Mouse (Mus musculus): Measurements from ENCODE around the gene Mrps16. TPM values are rescaled to one million over a fixed set of nuclear protein-coding genes. Genes with fewer than 3 reads are reported as not detected.

Gene Mrps16
- 58.0 and 58.9 TPM in 2 replicates for polyA plus RNA-seq (2015; fragmentation: Nextera tagmentation; extraction: Ambion mirVana)

DNA sequence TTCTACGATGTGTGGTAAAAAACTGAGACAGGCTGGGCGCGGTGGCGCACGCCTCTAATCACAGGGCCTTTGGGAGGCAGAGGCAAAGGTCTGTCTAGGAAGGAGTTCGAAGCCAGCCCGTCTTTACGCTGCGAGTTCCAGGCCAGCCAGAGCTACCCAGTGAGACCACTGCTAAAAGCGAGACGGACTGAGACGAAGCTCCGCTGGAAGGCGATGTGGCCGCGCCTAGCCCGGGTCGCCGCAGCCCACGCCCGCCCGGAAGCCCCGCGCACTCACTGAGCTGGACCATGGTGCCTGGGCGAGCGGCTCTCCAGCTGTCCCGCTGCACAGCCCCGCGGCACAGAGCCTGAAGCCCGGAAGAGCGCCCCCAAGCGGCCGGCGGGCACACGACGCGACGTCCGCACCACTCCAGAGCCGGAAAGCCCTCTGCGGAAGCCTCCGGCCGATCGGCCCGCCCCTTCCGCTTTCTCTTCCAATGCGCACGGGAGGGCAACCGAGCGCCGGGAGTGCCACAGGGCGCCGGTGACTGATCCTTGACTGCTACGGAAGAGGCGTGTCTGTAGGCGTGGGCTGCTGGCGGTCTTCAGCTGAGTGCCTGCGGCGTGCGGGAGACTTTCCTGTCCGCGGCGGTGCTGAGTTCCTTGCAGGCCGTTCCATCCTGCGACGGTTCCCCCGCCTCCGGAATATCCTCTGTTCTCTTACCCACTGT lies at the start of gene Mrps16:
Gene Mrps16 (minus strand): TSS at position 430 of the 709 bp plus-strand sequence.
- H3K9me3 ChIP-seq (ENCODE audit: control insufficient read depth, low read length): no peaks in the 10 kb centered on the region
- H3K36me3 ChIP-seq (ENCODE audit: control insufficient read depth, insufficient read depth): no peaks in the 10 kb centered on the region
- H3K4me3 ChIP-seq (replicated peaks; ENCODE audit: low read length): peak within 1 kb of the TSS; percentile 63
- peak within 1 kb of the TSS; percentile 85 for H3K9ac ChIP-seq (replicated peaks; ENCODE audit: low read depth, low read length)
- peak within 1 kb of the TSS; percentile 63 for H3K4me2 ChIP-seq (ENCODE audit: low read length)
- peak; percentile 98 for ATAC-seq
- peak within 1 kb of the TSS; percentile 76 for H3K27ac ChIP-seq (ENCODE audit: low read length)
- no peaks in the 10 kb centered on the region for H3K27me3 ChIP-seq (replicated peaks; ENCODE audit: control insufficient read depth, insufficient read depth, low read length)
- WGBS: under 1% methylated on average over 68 of the region's 68 CpGs
- H3K4me1 ChIP-seq (replicated peaks; ENCODE audit: control insufficient read depth, insufficient read depth, low read length): peaks cover 15% of the 10 kb centered on the region

DNA sequence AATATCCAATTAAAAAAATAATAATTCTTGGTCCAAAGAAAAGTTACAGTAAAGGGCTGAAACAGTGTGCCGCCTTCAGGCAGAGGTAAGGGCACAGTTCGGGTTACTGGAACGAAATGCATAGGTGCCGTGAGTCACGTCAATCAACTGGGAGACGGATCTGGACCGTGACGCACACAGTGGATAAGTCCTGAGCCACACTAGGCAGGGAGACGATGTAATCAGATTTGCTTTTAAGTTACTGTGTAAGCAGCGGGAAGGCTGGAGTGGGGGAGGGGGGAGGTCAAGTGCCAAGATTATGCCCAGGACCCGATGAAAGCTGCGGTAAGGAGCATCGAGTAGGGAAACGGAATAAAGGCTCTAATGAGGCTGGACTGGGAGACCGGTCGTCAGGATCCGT lies 48.8 kb upstream of the Mrps16 start:
- Histone ChIP-seq H3K27ac (ENCODE audit: low read length) (no peak overlapping the region), H3K4me1 (replicated peaks; ENCODE audit: control insufficient read depth, insufficient read depth, low read length) (no peaks in the 10 kb centered on the region; the same call in 1 of the 2 replicates)
- WGBS: 64% methylated on average over 17 of the region's 17 CpGs

DNA sequence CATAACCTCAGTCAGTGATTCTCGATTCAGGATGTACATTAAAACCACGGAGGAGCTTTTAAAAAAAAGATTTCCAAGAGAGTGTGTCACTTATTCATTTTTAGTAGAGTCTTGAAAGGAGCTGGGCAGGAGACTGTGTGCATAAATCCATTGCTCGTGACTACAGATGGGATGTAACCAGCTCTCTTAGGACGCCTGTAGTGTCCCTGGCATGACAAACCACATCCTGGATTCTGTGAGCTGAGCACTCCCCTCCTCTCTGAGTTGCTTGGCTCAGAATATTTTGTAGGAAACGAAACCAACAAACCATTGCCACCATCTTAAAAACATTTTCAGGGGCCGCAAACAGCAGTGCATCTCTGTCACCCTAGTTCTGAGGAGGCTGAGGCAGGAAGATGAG lies 43.5 kb upstream of the Mrps16 start:
- Histone ChIP-seq H3K36me3 (ENCODE audit: control insufficient read depth, insufficient read depth) (no peaks in the 10 kb centered on the region), H3K9ac (replicated peaks; ENCODE audit: low read depth, low read length) (no peak overlapping the region), H3K27ac (ENCODE audit: low read length) (no peak overlapping the region), H3K4me3 (replicated peaks; ENCODE audit: low read length) (no peak overlapping the region), H3K4me2 (ENCODE audit: low read length) (no peak overlapping the region), H3K27me3 (replicated peaks; ENCODE audit: control insufficient read depth, insufficient read depth, low read length) (no peaks in the 10 kb centered on the region), H3K4me1 (replicated peaks; ENCODE audit: control insufficient read depth, insufficient read depth, low read length) (no peaks in the 10 kb centered on the region), H3K9me3 (ENCODE audit: control insufficient read depth, low read length) (no peaks in the 10 kb centered on the region)
- WGBS: 73% methylated on average over 6 of the region's 6 CpGs
- no peak for ATAC-seq

More for the DNA sequence above, 48.8 kb upstream of the Mrps16 start:
- Histone ChIP-seq H3K36me3 (ENCODE audit: control insufficient read depth, insufficient read depth) (no peaks in the 10 kb centered on the region), H3K9me3 (ENCODE audit: control insufficient read depth, low read length) (no peaks in the 10 kb centered on the region), H3K4me2 (ENCODE audit: low read length) (no peak overlapping the region), H3K27me3 (replicated peaks; ENCODE audit: control insufficient read depth, insufficient read depth, low read length) (no peaks in the 10 kb centered on the region), H3K4me3 (replicated peaks; ENCODE audit: low read length) (no peak overlapping the region), H3K9ac (replicated peaks; ENCODE audit: low read depth, low read length) (no peak overlapping the region)
- ATAC-seq: no peak

DNA sequence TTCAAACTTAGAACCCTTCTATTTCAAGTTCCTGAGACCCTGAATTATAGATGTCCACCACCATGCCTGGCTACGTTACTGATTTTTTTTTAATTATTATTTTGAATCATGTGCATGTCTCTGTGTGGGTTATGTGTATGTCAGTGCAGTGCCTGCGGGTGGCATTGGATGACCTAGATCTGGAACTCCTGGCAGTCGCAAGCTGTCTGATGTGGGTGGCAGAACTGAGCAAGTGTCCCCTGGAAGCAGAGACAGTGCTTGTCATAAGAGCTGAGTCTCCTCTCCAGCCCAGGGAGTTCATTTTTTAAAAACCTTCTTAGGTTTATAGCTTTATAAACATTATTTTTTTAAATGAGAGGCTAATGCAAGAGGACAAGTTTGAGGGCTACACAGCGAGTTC lies 39.0 kb upstream of the Mrps16 start:
- no peaks in the 10 kb centered on the region for H3K4me1 ChIP-seq (replicated peaks; ENCODE audit: control insufficient read depth, insufficient read depth, low read length)
- no peak overlapping the region for H3K4me3 ChIP-seq (replicated peaks; ENCODE audit: low read length)
- H3K9ac ChIP-seq (replicated peaks; ENCODE audit: low read depth, low read length): no peak overlapping the region
- no peaks in the 10 kb centered on the region for H3K27me3 ChIP-seq (replicated peaks; ENCODE audit: control insufficient read depth, insufficient read depth, low read length)
- no peak overlapping the region for H3K4me2 ChIP-seq (ENCODE audit: low read length)
- no peak for ATAC-seq
- WGBS: 89% methylated on average over 4 of the region's 4 CpGs
- H3K27ac ChIP-seq (ENCODE audit: low read length): no peak overlapping the region
- no peaks in the 10 kb centered on the region for H3K36me3 ChIP-seq (ENCODE audit: control insufficient read depth, insufficient read depth)
- no peaks in the 10 kb centered on the region for H3K9me3 ChIP-seq (ENCODE audit: control insufficient read depth, low read length)

DNA sequence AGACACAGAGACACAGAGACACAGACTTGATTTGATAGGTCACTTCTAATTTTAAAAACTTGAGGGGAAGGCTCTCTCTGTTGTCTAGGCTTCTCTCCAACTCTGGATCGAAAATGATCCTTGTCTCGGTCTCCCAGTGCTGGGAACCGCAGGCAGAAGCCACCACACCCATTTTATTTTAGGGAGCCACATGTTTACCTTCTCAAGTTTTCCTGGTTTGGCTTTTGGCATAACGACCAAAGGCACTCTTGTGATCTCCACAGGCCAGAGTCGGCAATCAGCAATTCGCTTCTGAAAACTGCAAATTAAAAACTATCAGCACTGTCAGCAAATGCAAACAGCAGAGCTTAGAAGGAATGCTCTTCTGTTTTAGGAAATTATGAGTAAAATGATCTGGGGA lies 38.3 kb upstream of the Mrps16 start:
- no peaks in the 10 kb centered on the region for H3K36me3 ChIP-seq (ENCODE audit: control insufficient read depth, insufficient read depth)
- no peak overlapping the region for H3K4me3 ChIP-seq (replicated peaks; ENCODE audit: low read length)
- no peak overlapping the region for H3K27ac ChIP-seq (ENCODE audit: low read length)
- WGBS: 81% methylated on average over 6 of the region's 6 CpGs
- no peaks in the 10 kb centered on the region for H3K27me3 ChIP-seq (replicated peaks; ENCODE audit: control insufficient read depth, insufficient read depth, low read length)
- no peaks in the 10 kb centered on the region for H3K4me1 ChIP-seq (replicated peaks; ENCODE audit: control insufficient read depth, insufficient read depth, low read length)
- no peaks in the 10 kb centered on the region for H3K9me3 ChIP-seq (ENCODE audit: control insufficient read depth, low read length)
- H3K4me2 ChIP-seq (ENCODE audit: low read length): no peak overlapping the region
- ATAC-seq: no peak
- H3K9ac ChIP-seq (replicated peaks; ENCODE audit: low read depth, low read length): no peak overlapping the region

DNA sequence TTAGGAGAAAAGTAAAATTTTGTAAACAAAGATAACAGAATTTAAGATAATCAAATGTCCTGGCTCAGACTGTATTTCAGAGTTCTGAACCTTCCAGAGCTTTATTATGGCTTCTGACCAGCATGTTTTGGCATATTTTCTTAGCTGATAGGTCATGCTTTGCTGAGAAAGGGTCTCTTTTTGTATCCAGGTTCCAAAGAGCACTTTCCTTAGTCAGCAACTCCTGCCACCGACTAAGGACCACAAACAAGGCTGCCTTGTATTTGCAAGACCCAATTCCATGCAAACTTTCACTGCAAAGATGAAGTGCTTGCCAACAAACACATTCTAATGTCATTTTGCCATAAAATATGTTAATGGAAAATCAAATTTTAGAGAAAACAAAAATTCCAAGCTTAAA lies 36.4 kb upstream of the Mrps16 start:
- WGBS: 79% methylated on average over 1 of the region's 1 CpGs
- Histone ChIP-seq H3K4me3 (replicated peaks; ENCODE audit: low read length) (no peak overlapping the region), H3K36me3 (ENCODE audit: control insufficient read depth, insufficient read depth) (no peaks in the 10 kb centered on the region)

DNA sequence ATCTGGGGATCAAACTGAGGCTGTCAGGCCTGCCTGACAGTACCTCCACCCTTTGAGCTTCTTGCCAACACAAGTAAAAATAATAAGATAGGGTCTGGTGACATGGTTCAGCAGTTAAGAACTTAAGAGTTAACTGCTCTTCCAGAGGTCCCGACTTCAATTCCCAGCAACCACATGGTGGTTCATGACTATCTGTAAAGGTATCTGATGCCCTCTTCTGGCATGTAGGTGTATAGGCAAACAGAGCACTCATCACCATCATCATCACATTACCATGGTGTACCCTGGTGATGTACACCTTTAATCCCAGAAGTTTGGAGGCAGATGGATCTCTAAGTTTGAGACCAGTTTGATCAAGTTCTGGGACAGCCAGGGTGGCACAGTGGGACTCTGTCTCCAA lies 35.2 kb upstream of the Mrps16 start:
- WGBS: 29% methylated on average over 1 of the region's 1 CpGs
- ATAC-seq: no peak
- no peak overlapping the region for H3K4me3 ChIP-seq (replicated peaks; ENCODE audit: low read length)

More for the DNA sequence above, 36.4 kb upstream of the Mrps16 start:
- no peak for ATAC-seq
- Histone ChIP-seq H3K9ac (replicated peaks; ENCODE audit: low read depth, low read length) (no peak overlapping the region), H3K4me2 (ENCODE audit: low read length) (no peak overlapping the region), H3K9me3 (ENCODE audit: control insufficient read depth, low read length) (no peaks in the 10 kb centered on the region), H3K27ac (ENCODE audit: low read length) (no peak overlapping the region), H3K4me1 (replicated peaks; ENCODE audit: control insufficient read depth, insufficient read depth, low read length) (no peaks in the 10 kb centered on the region), H3K27me3 (replicated peaks; ENCODE audit: control insufficient read depth, insufficient read depth, low read length) (no peaks in the 10 kb centered on the region)

DNA sequence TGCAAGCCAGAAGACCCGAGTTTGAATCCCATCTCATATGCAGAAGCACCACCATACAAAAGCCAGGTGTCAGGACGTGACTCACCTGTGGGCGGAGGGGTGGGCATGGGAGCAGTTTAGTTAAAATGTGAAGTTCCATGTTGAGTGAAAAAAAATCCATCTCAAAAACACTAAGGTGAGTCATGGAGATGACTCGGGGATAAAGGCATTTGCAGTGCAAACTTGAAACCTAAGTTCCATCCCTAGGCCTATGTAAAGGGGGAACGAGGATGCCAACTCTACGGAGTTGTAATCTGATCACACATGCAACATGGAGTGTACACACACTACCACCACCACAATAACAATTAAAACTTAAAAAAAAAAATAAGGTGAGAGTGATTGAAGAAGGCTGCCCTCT lies 29.6 kb upstream of the Mrps16 start:
- Histone ChIP-seq H3K4me1 (replicated peaks; ENCODE audit: control insufficient read depth, insufficient read depth, low read length) (no peaks in the 10 kb centered on the region), H3K27ac (ENCODE audit: low read length) (no peak overlapping the region), H3K4me3 (replicated peaks; ENCODE audit: low read length) (no peak overlapping the region), H3K9me3 (ENCODE audit: control insufficient read depth, low read length) (no peaks in the 10 kb centered on the region), H3K36me3 (ENCODE audit: control insufficient read depth, insufficient read depth) (no peaks in the 10 kb centered on the region), H3K9ac (replicated peaks; ENCODE audit: low read depth, low read length) (no peak overlapping the region), H3K27me3 (replicated peaks; ENCODE audit: control insufficient read depth, insufficient read depth, low read length) (no peaks in the 10 kb centered on the region), H3K4me2 (ENCODE audit: low read length) (no peak overlapping the region)
- no peak for ATAC-seq
- WGBS: 89% methylated on average over 6 of the region's 6 CpGs

More for the DNA sequence above, 35.2 kb upstream of the Mrps16 start:
- H3K4me2 ChIP-seq (ENCODE audit: low read length): no peak overlapping the region
- H3K27ac ChIP-seq (ENCODE audit: low read length): no peak overlapping the region
- H3K36me3 ChIP-seq (ENCODE audit: control insufficient read depth, insufficient read depth): no peaks in the 10 kb centered on the region
- H3K9me3 ChIP-seq (ENCODE audit: control insufficient read depth, low read length): no peaks in the 10 kb centered on the region
- H3K4me1 ChIP-seq (replicated peaks; ENCODE audit: control insufficient read depth, insufficient read depth, low read length): no peaks in the 10 kb centered on the region
- H3K9ac ChIP-seq (replicated peaks; ENCODE audit: low read depth, low read length): no peak overlapping the region
- H3K27me3 ChIP-seq (replicated peaks; ENCODE audit: control insufficient read depth, insufficient read depth, low read length): no peaks in the 10 kb centered on the region

DNA sequence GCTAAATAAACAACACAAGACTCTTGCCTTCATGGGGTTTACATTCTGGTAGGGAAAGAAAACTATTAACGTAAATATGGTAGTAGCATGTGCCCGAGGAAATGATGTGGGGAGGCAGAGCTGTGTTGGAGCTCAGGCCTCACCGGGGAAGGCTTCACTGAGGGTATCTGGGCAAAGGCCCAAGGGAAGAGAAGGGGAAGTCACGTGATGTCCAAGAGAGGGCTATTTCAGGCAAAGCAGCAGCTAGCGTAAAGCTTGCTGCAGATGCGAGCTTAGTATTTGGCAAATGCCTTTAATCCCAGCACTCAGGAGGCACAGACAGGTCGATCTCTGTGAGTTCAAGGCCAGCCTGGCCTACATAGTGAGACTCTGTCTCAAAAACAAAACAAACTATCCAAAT lies 28.8 kb upstream of the Mrps16 start:
- Histone ChIP-seq H3K36me3 (ENCODE audit: control insufficient read depth, insufficient read depth) (no peaks in the 10 kb centered on the region), H3K4me1 (replicated peaks; ENCODE audit: control insufficient read depth, insufficient read depth, low read length) (no peaks in the 10 kb centered on the region), H3K27me3 (replicated peaks; ENCODE audit: control insufficient read depth, insufficient read depth, low read length) (no peaks in the 10 kb centered on the region), H3K4me3 (replicated peaks; ENCODE audit: low read length) (no peak overlapping the region), H3K9me3 (ENCODE audit: control insufficient read depth, low read length) (no peaks in the 10 kb centered on the region), H3K4me2 (ENCODE audit: low read length) (no peak overlapping the region), H3K9ac (replicated peaks; ENCODE audit: low read depth, low read length) (no peak overlapping the region), H3K27ac (ENCODE audit: low read length) (no peak overlapping the region)
- ATAC-seq: no peak
- WGBS: 74% methylated on average over 7 of the region's 7 CpGs

DNA sequence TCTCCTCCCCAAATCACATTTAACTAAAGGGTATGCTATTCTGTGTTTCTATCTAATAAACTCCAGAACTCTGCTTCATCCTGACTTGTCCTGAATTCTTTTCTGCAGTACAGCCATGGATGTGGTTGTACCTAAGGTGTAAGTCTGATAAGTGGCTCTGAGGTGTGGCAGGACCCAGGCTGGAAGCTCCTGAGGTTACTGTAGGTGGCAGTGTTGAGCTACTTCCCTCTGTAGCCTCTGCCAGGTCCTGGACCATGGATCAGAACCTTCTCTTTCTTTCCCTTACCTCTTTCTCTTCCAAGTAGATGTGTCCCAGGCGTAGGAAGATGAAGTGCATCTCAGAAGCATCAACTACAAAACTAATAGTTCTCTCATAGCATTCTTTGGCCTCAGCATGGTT lies 6.6 kb upstream of the Mrps16 start:
- WGBS: 53% methylated on average over 1 of the region's 1 CpGs
- Histone ChIP-seq H3K9me3 (ENCODE audit: control insufficient read depth, low read length) (no peaks in the 10 kb centered on the region), H3K4me2 (ENCODE audit: low read length) (no peak overlapping the region), H3K4me1 (replicated peaks; ENCODE audit: control insufficient read depth, insufficient read depth, low read length) (no peaks in the 10 kb centered on the region), H3K36me3 (ENCODE audit: control insufficient read depth, insufficient read depth) (no peaks in the 10 kb centered on the region), H3K27me3 (replicated peaks; ENCODE audit: control insufficient read depth, insufficient read depth, low read length) (no peaks in the 10 kb centered on the region), H3K4me3 (replicated peaks; ENCODE audit: low read length) (no peak overlapping the region), H3K9ac (replicated peaks; ENCODE audit: low read depth, low read length) (no peak overlapping the region), H3K27ac (ENCODE audit: low read length) (no peak overlapping the region)
- no peak for ATAC-seq

Measured in forebrain, embryonic 16.5 days (tissue).